Mouse (Mus musculus): ENCODE measurements around the gene Trim44.

Gene Trim44

GRCm38 (mm10) chr2:102371332-102371731 lies 36.3 kb downstream of the Trim44 start:
- in situ Hi-C loops (cut with MboI, MseI), result loop anchor here (5.0 kb wide), 1 partner anchor 764 kb away; no protein-coding TSS in a partner anchor

GRCm38 (mm10) chr2:102365983-102366545 lies 41.6 kb downstream of the Trim44 start:
- in situ Hi-C loops (cut with MboI, MseI), result no loop called here

- in situ Hi-C loops (cut with MboI, MseI), result no loop called here
Measured at GRCm38 (mm10) chr2:102364565-102365200, 42.9 kb downstream of the Trim44 start.

GRCm38 (mm10) chr2:102362896-102363530 lies 44.6 kb downstream of the Trim44 start:
- in situ Hi-C loops (cut with MboI, MseI), result no loop called here

GRCm38 (mm10) chr2:102362266-102362665 lies 45.4 kb downstream of the Trim44 start:
- in situ Hi-C loops (cut with MboI, MseI), result no loop called here

GRCm38 (mm10) chr2:102356879-102357695 lies 50.5 kb downstream of the Trim44 start:
- in situ Hi-C loops (cut with MboI, MseI), result no loop called here

- in situ Hi-C loops (cut with MboI, MseI), result no loop called here
Measured at GRCm38 (mm10) chr2:102354076-102354475, 53.6 kb downstream of the Trim44 start.

GRCm38 (mm10) chr2:102341429-102341828 lies 66.2 kb downstream of the Trim44 start:
- in situ Hi-C loops (cut with MboI, MseI), result no loop called here

- in situ Hi-C loops (cut with MboI, MseI), result no loop called here
Measured at GRCm38 (mm10) chr2:102336816-102337215, 70.8 kb downstream of the Trim44 start.

GRCm38 (mm10) chr2:102331932-102332331 lies 75.7 kb downstream of the Trim44 start:
- in situ Hi-C loops (cut with MboI, MseI), result no loop called here

- in situ Hi-C loops (cut with MboI, MseI), result no loop called here
Measured at GRCm38 (mm10) chr2:102331092-102331491, 76.5 kb downstream of the Trim44 start.

- in situ Hi-C loops (cut with MboI, MseI), result no loop called here
Measured at GRCm38 (mm10) chr2:102325921-102326320, 81.7 kb downstream of the Trim44 start.

GRCm38 (mm10) chr2:102324336-102324735 lies 83.3 kb downstream of the Trim44 start:
- in situ Hi-C loops (cut with MboI, MseI), result no loop called here

- in situ Hi-C loops (cut with MboI, MseI), result no loop called here
Measured at GRCm38 (mm10) chr2:102316540-102316939, 91.1 kb downstream of the Trim44 start.

- in situ Hi-C loops (cut with MboI, MseI), result no loop called here
Measured at GRCm38 (mm10) chr2:102315153-102315552, 92.5 kb downstream of the Trim44 start.

GRCm38 (mm10) chr2:102314610-102315009 lies 93.0 kb downstream of the Trim44 start:
- in situ Hi-C loops (cut with MboI, MseI), result no loop called here

- in situ Hi-C loops (cut with MboI, MseI), result no loop called here
Measured at GRCm38 (mm10) chr2:102314068-102314467, 93.6 kb downstream of the Trim44 start.

- in situ Hi-C loops (cut with MboI, MseI), result no loop called here
Measured at GRCm38 (mm10) chr2:102312903-102313302, 94.7 kb downstream of the Trim44 start.

GRCm38 (mm10) chr2:102303274-102303673 lies 104.4 kb downstream of the Trim44 start:
- in situ Hi-C loops (cut with MboI, MseI), result no loop called here

GRCm38 (mm10) chr2:102302532-102302931 lies 105.1 kb downstream of the Trim44 start:
- in situ Hi-C loops (cut with MboI, MseI), result no loop called here

GRCm38 (mm10) chr2:102294827-102295270 lies 112.8 kb downstream of the Trim44 start:
- in situ Hi-C loops (cut with MboI, MseI), result loop anchor here (5.0 kb wide), 1 partner anchor 393 kb away; no protein-coding TSS in a partner anchor

GRCm38 (mm10) chr2:102293181-102293580 lies 114.4 kb downstream of the Trim44 start:
- in situ Hi-C loops (cut with MboI, MseI), result loop anchor here (5.0 kb wide), 1 partner anchor 391 kb away; no protein-coding TSS in a partner anchor
